Mouse (Mus musculus): Measurements from ENCODE around the gene Mcpt9. TPM values are rescaled to one million over a fixed set of nuclear protein-coding genes. Genes with fewer than 3 reads are reported as not detected.

The Mcpt9 gene
- not detected for total RNA-seq (2023)

GRCm38 (mm10) chr14:56030395-56030794 is at the start of gene Mcpt9:
Gene Mcpt9, minus strand, starts transcription at chr14:56030495.

GRCm38 (mm10) chr14:56062213-56062612 is 31.9 kb upstream of the Mcpt9 start, which contains the start of gene Mcpt4:
Gene Mcpt4, minus strand, starts transcription at chr14:56062313.

DNA sequence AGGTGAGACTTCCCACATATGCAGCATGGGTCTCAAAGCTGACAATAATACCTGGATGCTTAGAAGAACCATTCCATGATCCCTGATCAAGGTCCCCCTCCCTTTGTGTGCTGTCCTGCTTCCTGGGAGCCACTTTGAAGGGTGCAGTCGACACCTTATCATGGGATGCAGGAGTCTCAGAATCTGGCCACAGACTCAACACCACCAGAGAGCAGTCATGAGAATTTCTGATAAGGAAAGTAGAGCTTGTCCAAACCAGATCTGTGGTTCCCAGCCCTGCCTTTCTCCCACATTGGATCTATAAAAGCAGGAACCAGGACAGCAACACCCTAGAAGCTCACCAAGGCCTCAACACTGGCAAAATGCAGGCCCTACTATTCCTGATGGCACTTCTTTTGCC is 11.5 kb upstream of the Mcpt9 start, which contains the start of gene Mcpt2:
Gene Mcpt2 (plus strand): TSS at position 250 of the 400 bp plus-strand sequence.

GRCm38 (mm10) chr14:56017671-56018070 is 12.6 kb downstream of the Mcpt9 start, which contains the start of gene Mcpt1:
Gene Mcpt1, plus strand, starts transcription at chr14:56017971.

Other genes starting within 250 kb of the Mcpt9 start
- under 1 TPM in 1 of 2 experiments, not detected in 1; 0.44 TPM for gene Adcy4, start 246.4 kb downstream of the Mcpt9 start, total RNA-seq (2023)
- gene Ripk3, start 241.6 kb downstream of the Mcpt9 start, total RNA-seq (2023), result 10 to 100 TPM; 57.2 to 75.3 TPM
- gene Nfatc4, start 207.4 kb downstream of the Mcpt9 start, total RNA-seq (2023), result not detected
- not detected for gene Nynrin, start 176.5 kb downstream of the Mcpt9 start, total RNA-seq (2023)
- gene Cbln3, start 146.1 kb downstream of the Mcpt9 start, total RNA-seq (2023), result under 1 TPM in 1 of 2 experiments, not detected in 1; 0.32 TPM
- gene Khnyn, start 145.5 kb downstream of the Mcpt9 start, total RNA-seq (2023), result 100 to 1,000 TPM; 111 to 115 TPM
- gene Sdr39u1, start 130.2 kb downstream of the Mcpt9 start, total RNA-seq (2023), result 10 to 100 TPM; 24.9 to 30.8 TPM
- not detected for gene Cma1, start 85.8 kb downstream of the Mcpt9 start, total RNA-seq (2023)
- gene Cma2, start 79.5 kb downstream of the Mcpt9 start, total RNA-seq (2023), result not detected
- not detected for gene Mcpt1, start 12.5 kb downstream of the Mcpt9 start, total RNA-seq (2023)
- not detected for gene Mcpt2, start 11.5 kb upstream of the Mcpt9 start, total RNA-seq (2023)
- gene Mcpt4, start 31.8 kb upstream of the Mcpt9 start, total RNA-seq (2023), result not detected
- gene Mcpt8, start 54.8 kb upstream of the Mcpt9 start, total RNA-seq (2023), result not detected
- gene Ctsg, start 72.1 kb upstream of the Mcpt9 start, total RNA-seq (2023), result not detected
- gene Gzme, start 90.1 kb upstream of the Mcpt9 start, total RNA-seq (2023), result not detected
- not detected for gene Gzmd, start 102.1 kb upstream of the Mcpt9 start, total RNA-seq (2023)
- gene Gzmg, start 129.1 kb upstream of the Mcpt9 start, total RNA-seq (2023), result not detected
- gene Gzmn, start 144.1 kb upstream of the Mcpt9 start, total RNA-seq (2023), result not detected
- not detected for gene Gzmf, start 180.9 kb upstream of the Mcpt9 start, total RNA-seq (2023)
- not detected for gene Gzmc, start 204.2 kb upstream of the Mcpt9 start, total RNA-seq (2023)
- gene Gzmb, start 231.8 kb upstream of the Mcpt9 start, total RNA-seq (2023), result under 1 TPM in 1 of 2 experiments, not detected in 1; 0.64 TPM